Mouse (Mus musculus) spleen, adult 18-20 months (tissue): ENCODE measurements at regions not wholly inside any gene's neighbourhood (a gene's known extent, or its start where the extent isn't known, plus 50 kb on each side); places are given as distances from the start of the nearest gene placed in this dataset.

ENCODE experiments used
- DNase-seq, 2 experiments: peaks; one replicate each; pipeline ENCODE4 v3.0.0; 2022; ENCODE audit warnings: mixed read lengths in 2 of 2

DNA sequence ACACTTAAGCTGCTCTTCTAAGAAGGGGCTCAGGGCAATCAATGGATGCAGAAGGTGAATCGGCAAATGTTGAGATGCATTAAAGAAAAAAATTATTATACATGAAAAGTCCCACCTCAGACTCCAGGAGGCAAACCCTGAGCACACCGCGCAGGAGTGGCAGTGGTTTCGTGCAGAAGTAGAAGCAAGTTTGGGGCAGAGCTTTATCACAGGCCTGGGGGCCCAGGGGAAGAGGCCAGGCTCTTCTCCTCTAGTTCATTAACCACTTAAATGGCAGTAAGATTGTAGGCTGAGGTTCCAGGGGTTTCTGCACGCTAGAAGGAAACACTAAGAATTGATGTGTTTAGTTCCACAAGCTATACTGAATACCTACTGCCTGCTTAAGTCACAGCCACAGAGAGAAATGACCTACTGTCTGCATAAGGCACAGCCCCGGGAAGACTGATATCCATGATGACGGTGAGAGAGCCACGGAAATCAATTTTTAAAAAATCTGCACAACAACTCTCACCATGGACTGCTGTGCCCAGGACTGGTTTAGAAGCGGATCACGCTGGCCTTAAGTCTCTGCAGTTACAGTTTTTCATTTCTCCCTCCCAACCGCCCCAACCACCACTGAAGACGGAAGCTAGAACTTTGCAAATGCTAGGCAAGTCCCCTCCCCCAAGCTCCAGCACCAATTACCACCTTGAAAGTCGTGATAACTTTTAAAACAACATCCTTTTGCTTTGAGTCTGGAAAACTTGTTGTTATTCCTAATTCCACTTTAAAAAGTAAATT lies 132.2 kb upstream of the Lef1 start:
- no peak for DNase-seq

DNA sequence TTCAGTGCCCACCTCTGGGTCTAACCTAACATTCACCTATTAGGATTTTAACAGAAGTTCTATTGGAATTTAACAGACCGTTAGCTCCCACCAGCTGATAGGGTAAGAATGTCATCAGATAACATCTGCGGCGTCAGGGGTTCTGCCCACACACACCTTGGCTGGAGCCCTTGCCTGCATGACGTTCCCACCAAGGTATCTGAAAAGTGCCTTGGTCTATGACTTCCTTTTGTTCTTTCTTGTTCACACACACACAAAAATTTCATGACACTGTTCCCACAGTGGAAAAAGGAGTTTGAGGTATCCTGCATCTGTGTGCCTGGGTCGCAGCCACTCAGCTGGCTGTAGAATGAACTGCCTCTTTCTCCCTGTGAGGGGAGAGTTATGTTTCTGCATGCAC lies 134.1 kb upstream of the Lef1 start:
- no peak for DNase-seq

DNA sequence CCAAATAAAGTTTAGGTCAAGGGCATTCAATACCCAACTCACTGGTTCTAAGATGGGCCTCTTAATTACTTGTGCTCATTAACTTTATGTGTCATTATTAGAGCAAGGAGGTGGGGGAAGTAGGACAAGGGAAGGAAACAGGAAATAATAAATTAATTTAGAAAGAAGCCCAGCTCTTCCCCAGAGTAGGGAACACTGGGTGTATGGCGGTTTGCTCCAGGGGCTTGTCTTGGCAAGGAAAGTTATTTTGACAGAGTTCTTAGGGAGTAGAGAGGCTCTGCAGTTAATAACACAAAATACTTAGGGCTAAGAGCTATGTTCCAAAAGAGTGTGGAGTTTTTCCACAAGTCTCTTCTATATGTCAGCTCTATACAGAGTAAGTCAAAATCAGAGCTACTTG lies 135.0 kb upstream of the Lef1 start:
- DNase-seq, result no peak

DNA sequence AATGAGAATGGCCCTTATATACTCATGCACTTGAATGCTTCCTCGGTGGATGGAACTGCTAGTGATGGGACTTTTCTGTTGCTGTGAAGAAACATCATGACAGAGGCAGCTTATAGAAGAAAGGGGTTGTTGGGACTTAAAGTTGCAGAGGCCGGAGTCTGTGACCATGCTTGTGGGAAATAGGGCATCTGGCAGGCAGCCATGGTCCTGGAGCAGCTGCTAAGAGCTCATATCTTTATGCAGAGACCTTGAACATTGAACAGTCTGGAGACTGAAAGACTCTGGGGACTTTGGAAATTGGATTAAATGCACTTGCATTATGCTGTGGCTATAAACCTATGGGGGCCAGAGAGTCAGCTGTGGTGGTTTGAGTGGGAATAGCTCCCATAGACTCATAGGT lies 138.1 kb upstream of the Lef1 start:
- DNase-seq, result no peak

DNA sequence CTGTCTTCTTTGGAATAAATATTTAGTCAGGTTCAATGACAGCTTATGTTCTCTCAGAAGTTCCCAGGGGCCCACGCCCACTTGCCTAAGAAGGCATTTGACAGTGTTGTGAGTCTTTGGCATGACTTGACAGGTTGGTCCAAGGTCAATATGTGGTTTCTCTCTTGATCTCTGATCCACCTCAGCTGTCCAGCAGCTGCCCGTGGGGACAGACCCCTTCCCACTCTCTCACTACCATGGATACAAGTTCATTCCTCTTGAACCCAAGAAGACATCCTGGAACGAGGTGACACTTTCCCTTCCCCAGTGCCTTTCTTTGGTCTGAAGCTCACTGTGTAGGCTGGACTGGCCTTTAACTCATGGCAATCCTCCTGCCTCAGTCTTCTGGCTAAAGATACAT lies 145.0 kb upstream of the Lef1 start:
- DNase-seq, result no peak

DNA sequence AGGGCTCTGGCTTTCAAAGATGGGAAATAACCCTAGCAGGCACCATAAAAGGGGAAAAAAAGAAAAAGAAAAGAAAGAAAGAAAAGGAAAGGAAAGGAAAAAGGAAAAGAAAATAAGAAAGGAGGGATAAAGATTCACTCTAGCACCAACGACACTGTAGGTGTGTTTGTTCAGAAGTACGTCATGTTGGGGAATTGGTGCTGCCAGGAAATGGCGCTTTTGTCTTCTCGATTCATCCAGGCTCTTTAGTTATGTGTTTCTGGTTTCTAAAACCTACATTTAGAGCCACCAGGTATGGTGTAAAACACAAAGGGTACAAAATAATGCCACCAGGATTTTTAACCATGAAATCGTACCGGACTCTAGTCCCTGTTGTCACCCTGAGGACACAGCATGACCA lies 146.2 kb upstream of the Lef1 start:
- no peak for DNase-seq

DNA sequence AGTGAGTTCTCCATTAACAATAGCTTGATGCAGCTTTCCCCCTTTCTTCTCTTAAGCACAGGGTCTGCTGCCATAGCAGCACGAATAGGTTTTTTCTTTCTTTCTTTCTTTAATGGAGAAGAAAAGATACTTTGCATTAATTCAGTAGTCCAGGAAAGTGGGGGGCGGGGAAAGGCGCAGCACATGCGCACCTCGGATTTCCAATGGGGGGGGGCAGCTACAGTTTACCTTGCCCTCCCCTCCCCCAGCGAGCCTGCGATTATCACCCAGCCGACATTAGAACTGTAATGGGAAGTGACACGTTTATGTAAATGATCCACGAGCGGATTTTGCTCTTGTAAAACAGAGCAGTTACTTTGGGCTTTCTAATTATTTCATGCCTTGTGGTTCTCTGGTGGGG lies 146.6 kb upstream of the Lef1 start:
- no peak for DNase-seq

DNA sequence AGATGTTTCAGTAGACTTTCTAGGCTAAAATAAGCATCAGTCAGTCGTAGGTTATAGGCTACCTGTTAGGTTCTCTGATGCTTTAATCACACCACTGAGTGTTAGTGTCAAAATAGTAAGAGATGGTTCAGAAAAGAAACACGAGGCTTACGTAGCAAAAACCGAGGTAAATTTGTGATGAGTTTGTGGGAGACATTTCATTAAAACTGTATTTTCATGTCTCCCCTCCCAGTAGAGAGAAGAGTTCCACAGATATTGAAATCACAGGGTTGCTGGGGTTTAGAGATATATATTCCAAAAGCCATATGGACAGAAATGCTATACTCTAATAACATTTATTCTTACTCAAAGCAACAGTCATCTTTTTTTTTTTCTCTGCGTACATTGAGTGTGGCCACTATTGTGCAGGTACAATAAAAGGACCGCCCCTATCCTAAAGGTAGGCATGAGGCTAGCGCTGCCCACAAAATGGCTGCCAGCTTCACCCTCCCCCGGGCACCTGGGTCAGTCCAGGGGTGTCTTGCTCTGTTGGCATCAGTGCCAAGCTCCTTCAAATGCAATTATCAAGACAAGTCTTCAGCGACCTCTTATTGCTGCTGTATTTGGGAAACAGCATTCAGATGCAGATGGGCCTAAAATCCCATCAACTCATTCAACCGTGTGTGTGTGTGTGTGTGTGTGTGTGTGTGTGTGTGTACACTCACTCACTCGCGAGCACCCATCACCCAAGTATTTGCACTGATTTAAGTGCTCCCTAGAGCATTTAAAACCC lies 147.4 kb upstream of the Lef1 start:
- DNase-seq, result no peak

DNA sequence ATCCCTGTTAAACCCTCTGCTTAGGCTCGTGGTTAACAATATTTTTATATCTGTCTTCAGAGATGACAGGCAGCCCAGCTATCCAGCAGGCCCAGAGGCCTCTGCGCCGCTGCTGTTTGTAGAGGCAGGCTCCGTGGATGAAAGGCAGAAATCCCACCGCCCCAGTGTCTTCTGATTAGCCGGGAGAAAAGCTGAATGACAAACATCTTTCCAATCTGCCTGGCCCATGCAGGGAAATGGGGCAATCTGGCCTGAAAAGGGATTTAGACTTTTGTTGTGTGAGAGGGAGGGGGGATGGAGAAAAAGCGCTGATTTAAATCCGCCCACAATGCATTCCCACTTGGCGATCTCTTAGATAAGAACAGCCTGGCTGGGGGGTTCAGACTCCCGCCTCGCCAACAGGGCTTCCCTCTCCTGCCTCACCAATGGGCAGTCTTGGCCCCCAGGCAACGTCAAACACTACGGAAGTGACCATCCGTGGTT lies 148.1 kb upstream of the Lef1 start:
- DNase-seq, result no peak

DNA sequence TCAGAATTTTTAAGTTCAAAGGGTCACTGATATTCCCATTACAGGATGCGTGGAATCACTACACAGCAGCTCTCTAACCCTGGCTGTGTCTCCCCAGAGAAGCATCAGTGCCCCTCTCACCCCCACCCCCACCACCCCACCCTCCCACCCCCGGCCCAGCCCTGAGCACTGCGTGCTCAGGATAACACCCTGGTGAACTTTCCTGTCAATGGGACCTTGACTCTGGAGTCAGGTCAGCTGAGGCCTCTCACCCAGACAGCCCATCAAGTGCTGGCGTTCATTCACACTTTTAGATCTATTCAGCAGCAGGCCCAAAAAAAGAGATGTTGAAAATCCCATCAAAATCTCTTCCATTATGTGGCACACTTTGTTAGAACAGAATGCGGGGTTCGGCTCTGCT lies 148.6 kb upstream of the Lef1 start:
- DNase-seq, result no peak

DNA sequence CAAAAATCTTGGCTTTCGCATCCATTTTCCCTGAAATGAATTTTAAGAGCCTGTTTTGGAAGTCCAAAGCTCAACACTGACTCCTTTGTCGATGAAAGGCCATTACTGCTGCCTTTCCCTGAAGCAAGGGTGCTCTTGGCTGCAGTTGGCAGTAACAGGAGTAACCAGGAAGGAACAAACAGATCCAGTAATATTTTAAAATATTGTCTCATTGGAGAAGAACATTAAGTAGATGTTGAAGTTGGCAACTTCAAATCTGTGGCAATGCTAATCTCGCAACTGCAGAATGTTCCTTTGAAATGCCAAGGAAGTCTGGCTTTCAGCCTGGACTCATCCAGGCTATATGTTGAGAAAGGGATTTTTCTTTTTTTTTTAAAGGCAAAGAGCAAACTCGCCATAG lies 154.3 kb upstream of the Lef1 start:
- DNase-seq, result no peak

DNA sequence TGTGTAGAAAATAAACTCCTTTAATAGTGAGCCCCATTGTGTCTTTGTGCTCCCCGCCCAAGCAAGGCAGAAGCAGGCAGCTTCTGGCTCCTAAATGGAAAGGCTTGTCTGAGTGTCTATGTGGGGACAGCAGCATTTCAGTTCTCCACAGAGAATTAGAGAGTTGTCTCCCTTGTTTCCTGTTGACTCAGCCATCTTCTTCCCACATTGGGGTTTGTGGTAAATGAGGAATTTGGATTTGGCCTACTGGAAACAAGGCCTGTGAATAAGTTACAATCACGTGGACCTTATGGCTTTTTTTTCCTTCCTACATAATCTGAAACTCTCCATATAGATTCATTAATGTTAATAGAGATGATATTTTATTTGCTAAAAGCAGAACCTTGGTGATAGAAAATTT lies 158.9 kb upstream of the Lef1 start:
- DNase-seq, result no peak

DNA sequence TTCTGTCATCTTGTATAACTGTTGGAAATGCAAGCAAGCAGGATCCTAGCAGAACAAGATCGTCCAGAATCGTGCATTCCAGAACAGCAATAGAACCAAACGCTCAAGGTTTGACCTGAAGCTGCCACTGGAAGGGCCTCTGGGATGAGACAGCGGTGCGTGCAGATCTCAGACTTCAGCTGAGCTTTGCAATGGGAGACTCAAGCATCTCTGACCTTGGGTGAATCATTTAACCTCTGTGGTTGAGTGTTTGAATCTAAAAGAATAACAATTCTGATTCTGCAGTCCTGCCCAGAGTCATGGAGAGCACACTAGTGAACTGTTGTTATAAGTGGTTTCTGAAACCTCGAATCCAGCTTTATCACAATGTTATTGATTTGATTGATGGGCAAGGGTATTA lies 159.4 kb upstream of the Lef1 start:
- DNase-seq, result no peak

DNA sequence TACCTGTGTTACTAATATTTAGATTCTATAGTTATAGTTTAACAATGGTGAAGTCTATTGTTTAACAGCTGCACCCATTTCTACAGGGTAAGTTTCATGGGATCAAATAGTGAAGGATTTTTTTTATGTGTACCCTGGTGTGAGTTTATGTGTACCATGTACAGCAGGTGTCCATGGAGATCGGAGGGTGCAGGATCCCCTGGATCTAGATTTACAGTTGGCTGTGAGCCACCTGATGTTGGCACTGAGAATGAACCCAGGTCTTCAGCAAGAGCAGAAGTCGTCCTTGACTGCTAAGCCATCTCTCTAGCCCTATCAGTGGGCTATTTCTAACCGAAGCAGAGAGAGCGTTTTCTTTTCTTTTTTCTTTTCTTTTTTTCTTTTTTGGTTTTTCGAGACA lies 162.4 kb upstream of the Lef1 start:
- no peak for DNase-seq

DNA sequence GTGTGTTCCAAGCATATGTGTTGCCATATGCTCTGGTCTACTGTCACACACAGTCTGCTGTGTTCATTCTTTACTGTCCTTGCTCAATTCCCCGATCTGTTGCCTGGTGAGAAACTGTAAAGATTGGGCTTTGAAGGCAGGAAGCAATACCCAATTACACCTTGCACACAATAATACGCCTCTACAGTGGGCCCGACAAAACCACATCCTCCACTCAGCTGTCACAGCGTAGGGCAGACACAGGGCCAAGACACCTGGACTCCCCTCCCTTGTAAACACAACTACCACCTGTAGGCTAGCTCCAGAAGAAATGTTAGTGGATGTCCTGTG lies 163.0 kb upstream of the Lef1 start:
- DNase-seq, result no peak

DNA sequence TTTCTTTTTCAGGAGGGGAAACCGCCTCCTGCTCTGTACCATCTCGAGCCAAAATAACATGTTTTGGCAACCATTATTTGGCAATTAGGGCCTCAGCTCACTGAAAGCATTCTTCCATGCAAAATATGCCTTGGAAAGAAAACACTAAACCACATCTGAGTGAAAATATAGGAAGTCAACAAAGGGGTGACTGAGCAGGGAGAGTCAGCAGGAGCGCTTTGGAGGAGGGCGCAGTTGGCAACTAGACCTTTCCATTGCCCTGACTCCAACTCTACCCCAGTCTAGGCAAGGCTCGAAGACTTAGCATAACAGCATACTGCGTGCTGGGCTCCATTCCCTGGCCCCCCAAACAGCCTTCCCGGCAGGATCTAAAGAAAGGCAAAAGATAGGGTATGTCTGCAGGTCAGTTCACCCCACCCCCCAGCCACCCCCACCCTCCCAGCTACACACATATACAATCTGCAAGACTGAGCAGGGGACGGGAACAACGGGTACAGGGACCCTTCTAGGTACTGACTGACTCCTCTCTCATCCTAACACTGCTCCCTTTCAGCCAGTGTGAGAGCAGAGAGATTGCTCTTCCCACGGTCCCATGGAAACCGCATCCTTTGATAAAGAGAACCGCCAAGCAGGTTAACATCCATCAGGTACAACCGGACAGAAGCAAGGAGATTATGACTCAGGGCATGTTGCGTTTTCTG lies 163.5 kb upstream of the Lef1 start:
- no peak for DNase-seq

DNA sequence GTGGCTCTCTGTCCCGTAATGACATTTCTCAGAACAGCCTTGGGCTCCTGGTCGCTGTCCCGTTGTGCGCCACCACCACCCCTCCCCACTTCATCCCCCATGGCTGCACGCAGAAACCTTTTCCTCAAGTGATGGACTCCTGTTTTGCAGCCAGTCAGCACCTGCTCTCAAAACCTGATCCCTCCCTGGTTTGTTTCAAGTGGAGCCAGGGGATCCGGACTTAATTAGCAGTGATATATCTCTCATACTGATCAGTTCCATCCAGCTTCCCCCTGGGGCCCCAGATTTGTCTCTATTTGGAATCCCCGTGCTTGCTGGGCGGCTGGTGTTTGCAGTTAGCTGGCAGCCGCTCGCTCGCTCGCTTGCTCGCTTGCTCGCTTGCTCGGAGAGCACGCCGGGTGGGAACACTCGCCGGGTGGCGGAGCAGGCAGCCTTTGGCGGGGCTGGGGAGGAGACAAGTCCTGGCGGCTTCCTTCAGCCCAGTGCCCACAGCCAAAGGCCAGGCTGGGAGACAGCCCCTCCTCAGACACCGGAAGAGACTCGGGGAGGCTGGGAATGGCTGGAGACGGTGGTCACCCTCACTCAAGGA lies 164.3 kb upstream of the Lef1 start:
- no peak for DNase-seq

DNA sequence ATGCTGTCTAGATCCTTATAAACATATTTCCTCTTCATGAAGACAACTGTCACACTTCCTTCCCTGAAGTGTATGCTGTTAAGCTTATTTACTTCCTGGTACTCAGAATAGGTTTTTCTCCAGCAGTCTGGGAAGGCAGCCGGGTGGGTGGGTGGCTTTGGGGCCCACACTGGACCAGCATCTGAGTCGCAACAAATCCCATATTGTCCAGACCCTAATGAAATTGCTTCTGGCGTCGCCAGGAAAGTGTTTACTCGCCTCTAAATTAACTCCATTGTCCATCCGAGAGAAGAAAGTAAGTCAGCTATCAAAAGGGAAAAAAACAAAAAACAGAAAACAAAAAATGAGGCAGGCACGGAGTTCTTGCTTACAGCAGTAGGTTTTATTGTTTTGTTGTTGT lies 164.9 kb upstream of the Lef1 start:
- no peak for DNase-seq

DNA sequence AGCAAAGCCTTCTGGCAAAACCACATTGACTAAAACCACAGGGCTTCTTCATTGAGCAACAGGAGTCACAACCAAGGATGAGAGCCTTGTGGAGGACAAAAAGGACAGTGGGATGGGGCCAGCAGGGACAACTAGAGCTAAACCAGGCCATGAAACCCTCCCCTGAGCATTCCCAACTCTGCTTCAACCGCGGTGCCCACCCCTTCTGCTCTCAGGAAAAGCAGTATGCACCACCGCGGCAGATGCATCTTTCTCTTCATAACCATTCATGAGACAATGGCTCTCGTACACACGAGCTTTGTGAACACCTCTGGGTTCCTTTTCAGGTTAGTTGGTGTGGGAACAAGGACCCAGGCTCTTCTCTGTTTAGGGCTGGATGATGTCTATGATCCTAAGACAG lies 166.0 kb upstream of the Lef1 start:
- DNase-seq, result no peak

DNA sequence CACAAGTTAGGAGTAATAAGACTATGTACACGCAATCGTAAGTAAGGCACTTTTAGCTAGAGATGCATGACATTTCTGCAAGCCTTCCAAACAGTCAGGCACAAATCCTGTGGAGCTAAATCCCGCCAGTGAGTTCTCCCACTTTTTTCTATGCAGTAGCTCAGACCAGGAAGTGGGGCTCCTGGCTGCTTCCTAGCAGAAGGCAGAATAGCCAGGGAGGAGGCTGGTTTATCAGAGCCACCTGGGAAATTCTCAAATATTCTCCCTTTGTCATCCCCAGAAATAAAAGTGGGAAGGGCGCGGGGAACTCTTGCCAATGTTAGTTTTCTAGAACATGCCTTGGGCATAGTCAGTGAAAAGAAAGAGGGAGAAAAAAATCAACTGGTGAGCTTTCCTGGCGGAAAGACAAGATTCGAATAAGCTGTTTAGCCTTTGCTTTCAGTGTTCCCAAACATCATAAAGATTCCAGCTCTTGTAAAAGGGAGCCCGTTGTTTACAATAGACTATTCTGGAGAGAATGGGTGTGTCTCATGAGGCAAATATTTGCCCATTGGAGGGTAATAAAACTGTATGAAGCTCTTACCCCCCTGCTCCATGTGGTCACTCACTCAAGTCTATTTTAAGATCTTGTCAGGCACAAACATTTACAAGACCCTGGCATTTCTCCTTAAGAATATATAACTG lies 167.2 kb upstream of the Lef1 start:
- no peak for DNase-seq

DNA sequence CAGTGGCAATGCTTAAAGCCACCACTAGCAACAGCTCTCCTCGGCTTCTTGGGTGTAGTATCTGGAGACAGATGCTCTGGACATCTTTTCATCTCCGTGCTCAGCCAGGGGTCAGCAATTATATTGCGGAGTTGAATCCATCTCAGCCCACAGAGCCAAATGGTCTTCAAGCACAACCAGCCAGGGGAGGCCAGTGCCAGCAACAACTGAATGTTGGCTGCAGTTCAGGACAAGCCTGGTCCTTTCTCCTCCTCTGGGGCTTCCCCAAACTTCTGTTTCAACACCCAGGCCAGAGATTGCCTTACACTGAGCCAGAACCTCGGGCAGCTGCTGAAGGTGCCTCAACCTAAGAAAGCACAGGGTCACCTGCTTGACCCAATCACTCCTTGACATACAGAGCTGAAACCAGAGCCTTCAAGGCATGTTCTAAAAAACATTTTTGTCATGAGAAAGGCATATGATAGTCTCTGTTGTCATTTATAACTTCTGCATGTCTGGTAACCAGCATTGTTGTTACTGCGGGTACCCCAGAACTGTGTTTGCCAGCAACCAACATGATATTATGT lies 169.9 kb upstream of the Lef1 start:
- no peak for DNase-seq

DNA sequence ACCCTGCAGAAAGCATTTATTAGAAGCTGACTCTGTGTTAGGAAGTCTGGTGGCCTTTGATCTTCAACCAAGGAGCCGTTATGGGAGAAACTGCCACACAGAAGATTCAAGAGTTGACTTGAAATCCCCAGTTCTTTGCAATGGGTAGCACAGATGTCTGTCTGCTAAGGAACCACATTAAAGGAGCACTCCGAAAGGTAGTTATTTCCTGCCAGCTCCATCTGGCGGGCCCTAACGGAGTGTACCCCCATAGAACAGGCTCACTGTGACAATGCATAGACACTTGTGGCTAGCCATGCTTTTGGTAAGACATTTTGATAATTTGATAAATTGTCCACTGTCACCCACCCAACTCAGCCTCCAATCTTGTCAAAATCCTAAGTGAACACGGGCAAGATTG lies 173.3 kb upstream of the Lef1 start:
- DNase-seq, result no peak

DNA sequence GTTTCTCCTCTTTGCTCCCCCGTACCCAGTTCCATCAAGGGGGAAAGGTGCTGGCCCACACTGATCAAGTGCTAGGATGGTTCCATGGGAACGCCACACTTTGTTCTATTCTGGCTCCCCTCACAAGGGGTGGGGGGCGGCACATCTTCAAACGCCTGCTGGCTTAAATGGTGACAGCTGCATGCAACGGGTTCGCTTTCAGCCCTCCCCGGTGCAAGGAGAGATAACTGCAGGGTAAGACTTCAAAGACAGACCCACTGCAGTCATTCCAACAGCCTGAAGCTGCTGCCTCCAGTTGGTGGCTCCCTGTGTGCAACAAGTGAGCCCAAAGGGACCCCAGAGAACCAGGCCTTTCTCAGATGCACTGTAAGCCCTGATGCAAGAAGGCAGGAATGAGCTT lies 173.9 kb upstream of the Lef1 start:
- DNase-seq, result no peak
